Mouse (Mus musculus): ENCODE results near the gene Pakap.

DNA sequence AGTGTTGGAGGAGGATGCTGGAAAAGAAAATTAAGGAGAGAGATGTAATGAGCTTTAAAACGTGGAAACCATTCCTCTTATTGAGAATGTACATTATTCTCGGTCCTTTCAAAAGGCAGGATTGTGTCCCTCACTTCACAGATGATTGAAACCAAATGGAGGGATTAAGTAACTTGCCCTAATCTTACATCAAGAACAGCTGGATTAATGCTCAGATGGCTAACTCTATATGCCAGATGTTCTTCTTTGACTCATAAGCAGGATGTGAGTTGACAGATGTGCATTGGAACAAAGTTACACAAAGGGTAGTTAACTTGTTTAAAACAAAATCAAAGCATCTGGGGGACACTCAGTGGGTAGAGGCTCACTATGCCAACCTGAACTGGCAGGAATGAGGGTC, 338.7 kb downstream of the Pakap start:
- no peak for TF ChIP-seq GATA1 (IDR thresholded peaks at IDR 0.05; ENCODE audit: low read length)
- TF ChIP-seq TAL1 (IDR thresholded peaks at IDR 0.05; ENCODE audit: low read length) = no peak

Data from erythroblast, embryonic 14.5 days (primary cell).